Mouse (Mus musculus) forebrain, embryonic 15.5 days (tissue): Measurements from ENCODE around the gene Cstf3. TPM values are rescaled to one million over a fixed set of nuclear protein-coding genes. Genes with fewer than 3 reads are reported as not detected.
"Not testable (repeated sequence)": the region's sequence is repeated elsewhere in the genome, so short reads cannot be mapped to it uniquely, and the experiment has no call there.

Source experiments
- ATAC-seq: fragments of 200-750 bp; cut with Nextera tagmentation; replicated peaks from 2 replicates; pipeline ENCODE4 v1.8.0; 2017; ENCODE audit warnings: mild to moderate bottlenecking, moderate TSS enrichment, moderate library complexity
- H3K27ac ChIP-seq: fragments of 300-500 bp; sonication (generic); replicated peaks from 2 replicates; pipeline ENCODE4 v1.5.1; 2015; ENCODE audit warnings: mild to moderate bottlenecking, inconsistent platforms
- H3K27me3 ChIP-seq: fragments of 300-500 bp; sonication (generic); 2 replicates; pipeline ENCODE4 v1.6.1; 2015; ENCODE audit warnings: inconsistent platforms
- H3K36me3 ChIP-seq: fragments of 300-500 bp; sonication (generic); 2 replicates; pipeline ENCODE4 v1.6.1; 2015; ENCODE audit warnings: mild to moderate bottlenecking, inconsistent platforms
- H3K4me1 ChIP-seq: fragments of 300-500 bp; sonication (generic); 2 replicates; pipeline ENCODE4 v1.6.1; 2015; ENCODE audit warnings: inconsistent platforms
- H3K4me2 ChIP-seq: fragments of 300-500 bp; sonication (generic); replicated peaks from 2 replicates; pipeline ENCODE4 v1.6.1; 2015; ENCODE audit warnings: mild to moderate bottlenecking, inconsistent platforms
- H3K4me3 ChIP-seq: fragments of 300-500 bp; sonication (generic); 2 replicates; pipeline ENCODE4 v1.5.1; 2015; ENCODE audit warnings: mild to moderate bottlenecking, inconsistent platforms
- H3K9ac ChIP-seq: fragments of 300-500 bp; sonication (generic); replicated peaks from 2 replicates; pipeline ENCODE4 v1.6.1; 2015; ENCODE audit warnings: mild to moderate bottlenecking, inconsistent platforms
- H3K9me3 ChIP-seq: fragments of 300-500 bp; sonication (generic); 2 replicates; pipeline ENCODE4 v1.6.1; 2016; ENCODE audit warnings: inconsistent platforms
- WGBS: fragments of 180-500 bp; shearing (Covaris S2); methylation state at CpG from one replicate; pipeline ENCODE4 v1.1.7; 2015; ENCODE audit warnings: mixed read lengths; 5-methylcytosine and 5-hydroxymethylcytosine counted together
- polyA plus RNA-seq: library from polyadenylated mRNA; unstranded; fragments of >200 nt; fragmentation: Nextera tagmentation; extraction: Ambion mirVana; gene quantifications from 2 replicates; pipeline ENCODE4 v1.2.1, GENCODE M21; 2015

Gene Cstf3
- polyA plus RNA-seq: 102 and 109 TPM in 2 replicates

DNA sequence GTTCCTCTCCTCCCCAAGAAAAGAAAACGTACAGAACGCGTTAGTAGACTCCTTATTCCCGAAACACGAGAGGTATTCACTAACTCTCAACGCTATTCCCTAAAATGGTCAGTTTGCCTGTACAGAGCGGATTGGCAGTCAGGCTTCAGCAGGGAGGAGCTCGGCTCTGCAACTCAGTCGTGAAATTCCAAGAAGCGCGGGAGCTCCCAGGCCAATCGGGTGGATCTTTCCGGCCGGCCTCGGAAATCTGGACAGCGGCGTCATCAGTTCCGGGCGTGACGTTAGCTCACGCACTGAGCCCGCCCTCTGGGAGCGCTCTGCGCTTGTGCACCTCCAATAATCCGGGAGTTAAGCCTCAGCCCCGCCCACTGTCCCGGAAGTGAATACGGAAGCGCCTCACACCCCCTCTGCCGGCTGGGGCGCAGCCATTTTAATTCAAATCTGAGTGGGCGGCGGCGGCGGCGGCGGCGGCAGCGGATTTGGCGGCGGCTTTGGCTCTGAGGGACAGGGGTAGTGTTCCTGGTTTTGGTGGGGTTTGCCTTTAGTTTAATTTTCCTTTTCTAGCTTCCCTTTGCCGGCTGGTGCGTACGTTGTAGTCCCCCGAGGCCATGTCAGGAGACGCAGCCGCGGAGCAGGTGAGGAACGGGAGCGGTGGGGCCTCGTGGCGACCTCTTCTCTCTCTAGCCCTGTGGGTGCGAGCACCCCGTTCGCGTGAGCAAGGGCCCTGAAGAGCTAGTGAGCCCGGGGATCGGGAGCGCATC is at the start of gene Cstf3:
Cstf3 (plus strand) TSS at position 456 of the 761 bp plus-strand sequence.
- ATAC-seq: peak; percentile 100
- no peaks in the 10 kb centered on the region for H3K36me3 ChIP-seq
- no peaks in the 10 kb centered on the region for H3K9me3 ChIP-seq
- WGBS: under 1% methylated on average over 59 of the region's 59 CpGs
- H3K4me2 ChIP-seq: peak within 1 kb of the TSS; percentile 72
- H3K27me3 ChIP-seq: no peaks in the 10 kb centered on the region
- peak within 1 kb of the TSS; percentile 77 for H3K9ac ChIP-seq
- H3K4me3 ChIP-seq: peak within 1 kb of the TSS; percentile 68
- H3K27ac ChIP-seq: peak within 1 kb of the TSS; percentile 89
- peaks cover 36% of the 10 kb centered on the region for H3K4me1 ChIP-seq

DNA sequence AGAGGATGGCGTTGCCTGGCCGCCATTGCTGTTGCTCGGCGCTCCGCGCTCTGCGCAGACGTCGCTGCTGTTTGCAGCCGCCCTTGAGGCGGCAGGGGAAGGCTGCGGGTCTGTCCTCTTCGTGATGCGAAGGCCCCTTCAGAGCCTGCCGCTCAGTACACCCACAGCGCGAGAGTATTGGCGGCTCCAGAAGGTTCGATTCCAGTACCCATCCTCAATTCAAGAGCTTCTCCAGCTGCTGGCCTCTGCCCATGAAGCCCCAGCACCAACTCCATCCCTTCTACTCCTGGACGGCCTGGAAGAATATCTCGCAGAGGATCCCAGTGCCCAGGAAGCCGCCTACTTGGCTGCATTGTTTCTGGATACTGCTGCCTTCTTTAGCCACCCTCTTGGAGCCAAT is 33.6 kb upstream of the Cstf3 start:
- H3K27ac ChIP-seq, H3K9me3 ChIP-seq, H3K4me2 ChIP-seq, H3K36me3 ChIP-seq, H3K4me1 ChIP-seq, H3K27me3 ChIP-seq, H3K4me3 ChIP-seq, H3K9ac ChIP-seq, ATAC-seq: not testable (repeated sequence)
- WGBS: 93% methylated on average over 18 of the region's 22 CpGs

DNA sequence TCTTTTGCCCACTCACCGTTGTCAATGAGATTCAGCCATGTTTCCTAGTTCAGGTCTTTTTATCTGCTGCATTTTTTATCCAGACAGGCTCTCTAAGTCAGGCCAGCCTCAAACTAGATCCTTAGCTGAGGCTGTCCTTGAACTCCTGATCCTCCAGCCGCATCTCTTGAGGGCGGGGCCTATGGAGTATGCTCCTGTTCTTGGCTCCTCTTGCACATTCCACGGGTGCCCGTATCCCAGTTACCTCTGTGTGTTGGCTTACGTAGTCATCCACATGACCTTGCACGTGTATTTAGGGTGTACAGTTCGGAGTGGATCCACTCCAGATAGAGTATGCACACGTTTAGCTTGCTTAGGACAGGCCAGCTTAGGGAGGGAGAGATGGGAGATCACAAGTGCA is 32.6 kb upstream of the Cstf3 start:
- no peak for ATAC-seq
- no peak overlapping the region for H3K27ac ChIP-seq

DNA sequence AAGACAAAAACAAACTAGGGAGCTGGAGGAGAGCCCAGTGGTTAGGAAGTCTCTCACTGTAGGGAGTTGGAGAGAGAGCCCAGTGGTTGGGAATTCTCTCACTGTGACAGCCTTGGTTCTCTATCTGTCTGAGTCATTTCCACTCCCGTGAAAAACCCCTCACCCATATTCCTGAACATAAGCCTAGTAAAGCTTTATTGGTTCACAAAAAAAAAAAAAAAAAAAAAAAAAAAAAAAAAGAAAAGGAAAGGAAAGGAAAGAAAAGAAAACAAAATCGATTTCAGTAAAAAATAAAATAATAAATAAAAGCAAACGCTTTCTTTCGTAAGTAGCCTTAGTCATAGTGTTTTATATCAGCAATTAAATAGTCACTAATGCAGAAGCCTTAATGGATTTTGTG is 32.0 kb upstream of the Cstf3 start:
- 94% methylated on average over 4 of the region's 4 CpGs for WGBS
- Histone ChIP-seq H3K9me3 (no peaks in the 10 kb centered on the region), H3K27me3 (no peaks in the 10 kb centered on the region), H3K4me1 (no peaks in the 10 kb centered on the region), H3K27ac (no peak overlapping the region), H3K4me2 (no peak overlapping the region), H3K36me3 (no peaks in the 10 kb centered on the region), H3K4me3 (no peak overlapping the region), H3K9ac (no peak overlapping the region)
- ATAC-seq: no peak

More for the DNA sequence above, 32.6 kb upstream of the Cstf3 start:
- Histone ChIP-seq H3K27me3 (no peaks in the 10 kb centered on the region), H3K4me1 (no peaks in the 10 kb centered on the region), H3K4me3 (no peak overlapping the region), H3K9ac (no peak overlapping the region), H3K4me2 (no peak overlapping the region), H3K9me3 (no peaks in the 10 kb centered on the region), H3K36me3 (no peaks in the 10 kb centered on the region)
- WGBS: 92% methylated on average over 9 of the region's 9 CpGs

DNA sequence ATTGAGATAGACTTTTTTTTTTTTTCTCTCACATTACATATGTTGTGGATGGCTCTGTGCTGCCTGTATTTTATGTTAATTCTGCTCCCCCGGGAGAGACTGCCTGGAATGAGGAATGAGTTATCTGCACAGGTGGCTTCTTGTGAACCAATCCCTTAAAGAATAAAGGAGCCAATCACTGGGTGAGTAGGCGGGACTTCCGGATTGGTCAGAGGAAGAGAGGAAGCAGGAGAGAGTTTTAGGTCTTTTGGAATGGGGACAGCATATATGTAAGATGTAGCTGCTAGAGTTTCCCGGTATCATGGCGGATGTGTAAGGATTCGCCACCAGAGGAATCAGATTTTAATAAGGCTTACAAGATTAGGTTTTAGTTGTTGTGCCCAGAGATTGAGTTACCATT is 31.4 kb upstream of the Cstf3 start:
- no peak overlapping the region for H3K4me2 ChIP-seq
- no peaks in the 10 kb centered on the region for H3K9me3 ChIP-seq
- H3K4me3 ChIP-seq: no peak overlapping the region
- no peak for ATAC-seq
- H3K27ac ChIP-seq: no peak overlapping the region
- H3K9ac ChIP-seq: no peak overlapping the region
- no peaks in the 10 kb centered on the region for H3K27me3 ChIP-seq
- H3K36me3 ChIP-seq: no peaks in the 10 kb centered on the region
- H3K4me1 ChIP-seq: no peaks in the 10 kb centered on the region
- 64% methylated on average over 6 of the region's 6 CpGs for WGBS

DNA sequence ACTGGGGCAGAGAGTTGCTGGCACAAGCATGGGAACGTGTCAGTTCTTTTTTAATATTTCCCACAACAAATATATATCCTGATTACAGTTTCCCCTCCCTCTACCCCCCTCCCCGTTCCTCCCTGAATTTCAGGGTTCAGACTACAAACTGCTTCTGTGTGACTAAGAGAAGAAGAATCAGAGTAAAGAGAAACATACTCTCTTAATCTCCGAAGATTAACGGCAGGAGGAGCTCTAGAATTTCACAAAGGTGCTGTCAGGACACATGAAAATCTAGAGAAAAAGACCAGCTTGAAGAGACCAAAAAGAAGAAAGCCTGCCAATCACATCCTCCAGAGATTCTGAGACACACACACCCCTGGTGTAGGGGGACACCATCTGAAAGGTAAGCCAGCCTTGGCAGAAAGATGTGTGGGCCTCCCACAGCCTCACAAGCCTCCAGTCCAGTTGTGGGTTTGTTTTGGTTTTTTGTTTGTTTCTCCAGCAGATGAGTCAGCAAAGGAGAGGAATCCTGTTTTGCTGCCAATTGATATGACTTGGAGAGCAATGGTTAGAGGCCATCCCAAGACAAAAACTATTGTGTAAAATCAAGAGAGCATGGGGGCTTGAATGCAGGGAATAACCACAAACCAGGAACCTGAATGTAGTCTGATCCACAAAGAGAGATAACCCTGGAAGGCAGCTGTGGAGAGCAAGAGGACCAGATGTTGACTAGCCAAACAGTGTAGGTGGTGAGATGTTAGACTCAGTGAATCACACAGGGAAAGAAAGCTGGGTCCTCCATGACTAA is 30.5 kb upstream of the Cstf3 start:
- ATAC-seq: no peak
- H3K4me3 ChIP-seq: no peak overlapping the region
- no peaks in the 10 kb centered on the region for H3K4me1 ChIP-seq
- no peak overlapping the region for H3K9ac ChIP-seq
- H3K27ac ChIP-seq: no peak overlapping the region
- H3K27me3 ChIP-seq: no peaks in the 10 kb centered on the region
- H3K9me3 ChIP-seq: no peaks in the 10 kb centered on the region
- H3K4me2 ChIP-seq: no peak overlapping the region
- no peaks in the 10 kb centered on the region for H3K36me3 ChIP-seq
- 81% methylated on average over 4 of the region's 4 CpGs for WGBS

DNA sequence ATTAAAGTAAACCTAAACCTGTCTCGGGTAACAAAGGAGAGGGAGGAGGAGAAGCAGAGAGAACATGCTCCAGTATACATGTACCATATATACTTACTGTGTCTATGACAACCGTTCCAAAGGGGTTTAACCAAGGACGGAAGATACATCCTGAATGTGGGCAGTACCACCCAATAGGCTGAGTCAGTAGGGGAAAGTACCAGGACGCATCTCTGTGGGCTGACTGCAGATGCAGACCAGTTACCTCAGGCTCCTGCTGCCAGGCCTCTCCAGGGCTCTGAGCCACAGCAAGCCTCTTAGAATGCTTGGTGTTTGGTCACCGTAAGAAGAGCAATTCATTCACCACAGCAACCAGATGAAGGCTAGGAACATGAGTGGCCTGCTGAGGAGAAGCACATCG is 28.9 kb upstream of the Cstf3 start:
- H3K9ac ChIP-seq: no peak overlapping the region
- no peak for ATAC-seq
- WGBS: 96% methylated on average over 6 of the region's 6 CpGs
- no peak overlapping the region for H3K4me2 ChIP-seq
- H3K36me3 ChIP-seq: no peaks in the 10 kb centered on the region
- no peak overlapping the region for H3K27ac ChIP-seq
- H3K4me1 ChIP-seq: no peaks in the 10 kb centered on the region
- no peak overlapping the region for H3K4me3 ChIP-seq
- no peaks in the 10 kb centered on the region for H3K9me3 ChIP-seq
- no peaks in the 10 kb centered on the region for H3K27me3 ChIP-seq

DNA sequence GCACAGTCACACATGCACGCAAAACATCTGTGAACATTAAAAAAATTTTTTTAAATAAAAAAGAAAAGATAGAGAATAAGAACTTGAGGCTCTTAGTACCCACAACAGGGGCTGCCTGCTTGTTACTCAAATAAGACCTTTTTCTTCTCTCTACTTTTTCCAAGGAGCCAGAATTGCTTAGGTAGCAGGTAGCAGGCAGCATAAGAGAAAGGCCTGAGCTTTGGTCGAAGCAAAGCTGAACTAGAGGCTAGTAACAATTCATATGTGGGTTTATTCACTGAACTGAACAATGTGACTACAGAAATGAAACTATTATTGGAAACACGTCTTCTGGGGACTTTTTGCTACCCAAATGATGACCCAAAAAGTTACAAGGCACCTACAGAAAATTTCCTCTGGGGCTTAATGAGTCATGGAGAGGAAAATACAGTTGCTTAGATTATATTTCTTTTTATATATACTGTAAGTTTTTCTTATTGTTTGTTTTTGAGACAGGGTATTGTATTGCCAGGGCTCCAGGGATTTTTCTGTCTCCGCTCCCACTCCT is 28.3 kb upstream of the Cstf3 start:
- no peak overlapping the region for H3K4me3 ChIP-seq
- no peak for ATAC-seq
- H3K27ac ChIP-seq: no peak overlapping the region
- 84% methylated on average over 4 of the region's 4 CpGs for WGBS
- H3K27me3 ChIP-seq: no peaks in the 10 kb centered on the region
- H3K4me2 ChIP-seq: no peak overlapping the region
- no peak overlapping the region for H3K9ac ChIP-seq
- H3K9me3 ChIP-seq: no peaks in the 10 kb centered on the region
- H3K4me1 ChIP-seq: no peaks in the 10 kb centered on the region
- no peaks in the 10 kb centered on the region for H3K36me3 ChIP-seq

DNA sequence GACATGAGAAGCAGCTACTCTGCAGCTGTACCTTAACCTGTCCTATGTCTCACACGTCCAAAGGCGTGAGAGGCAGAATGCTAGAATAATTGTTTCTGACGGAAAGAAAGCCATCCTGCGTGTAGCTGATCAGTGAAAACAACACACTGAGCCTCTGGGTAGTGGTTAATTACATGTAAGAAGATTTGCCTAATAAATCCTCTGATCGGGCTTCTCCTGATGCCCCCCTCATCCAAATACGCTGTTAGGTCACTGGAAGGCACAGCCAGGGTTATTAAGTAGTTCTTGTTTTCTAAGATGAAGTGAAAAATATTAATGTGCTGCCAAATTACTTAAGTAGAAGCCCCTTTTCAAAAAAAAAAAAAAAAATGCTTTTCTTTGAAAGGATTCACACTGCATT is 18.3 kb upstream of the Cstf3 start:
- Histone ChIP-seq H3K36me3 (no peaks in the 10 kb centered on the region), H3K4me2 (no peak overlapping the region), H3K4me3 (no peak overlapping the region), H3K4me1 (peaks cover 6% of the 10 kb centered on the region; the same call in 1 of the 2 replicates), H3K27me3 (no peaks in the 10 kb centered on the region), H3K9ac (no peak overlapping the region), H3K27ac (no peak overlapping the region), H3K9me3 (no peaks in the 10 kb centered on the region)
- ATAC-seq: no peak
- 56% methylated on average over 6 of the region's 6 CpGs for WGBS

DNA sequence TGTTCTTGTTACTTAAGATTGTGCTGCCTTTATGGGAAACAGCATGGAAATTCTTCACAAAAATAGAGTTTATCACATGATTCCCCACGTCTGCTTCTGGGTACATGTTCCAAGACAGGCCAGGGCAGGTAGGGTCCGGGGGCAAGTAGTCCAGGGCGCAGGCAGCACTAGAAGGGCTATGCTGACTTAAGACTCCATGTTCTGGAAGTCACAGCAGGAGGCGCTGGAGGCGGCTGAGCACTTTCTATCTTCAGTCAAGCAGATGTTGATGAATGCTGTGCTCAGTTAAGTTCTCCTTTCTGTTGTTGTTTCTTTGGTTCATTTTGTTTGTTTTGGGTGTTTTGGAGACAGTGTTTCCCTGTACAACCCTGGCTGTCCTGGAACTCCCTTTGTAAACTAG is 14.1 kb upstream of the Cstf3 start:
- Histone ChIP-seq H3K9ac (no peak overlapping the region), H3K4me1 (peaks cover 6% of the 10 kb centered on the region; the same call in 1 of the 2 replicates), H3K4me2 (no peak overlapping the region), H3K9me3 (no peaks in the 10 kb centered on the region), H3K27ac (no peak overlapping the region), H3K4me3 (no peak overlapping the region), H3K36me3 (no peaks in the 10 kb centered on the region), H3K27me3 (no peaks in the 10 kb centered on the region)
- WGBS: 73% methylated on average over 5 of the region's 5 CpGs
- no peak for ATAC-seq

DNA sequence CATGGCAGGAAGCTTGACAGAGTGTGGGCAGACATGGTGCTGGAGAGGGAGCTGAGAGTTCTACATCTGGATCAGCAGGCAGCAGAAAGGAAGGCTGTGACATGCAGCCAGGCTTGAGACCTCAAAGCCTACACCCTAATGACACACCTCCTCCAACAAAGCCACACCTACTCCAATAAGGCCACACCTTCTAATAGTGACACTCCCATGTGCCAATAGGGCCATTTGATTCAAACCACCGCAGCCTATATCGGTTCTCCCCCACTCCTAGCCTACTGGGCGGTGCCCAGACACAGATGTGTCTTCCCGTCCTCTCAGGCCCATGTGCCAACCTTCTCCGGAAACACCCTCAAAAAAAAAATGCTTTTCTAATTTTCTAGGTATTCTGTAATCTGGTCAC is 12.3 kb upstream of the Cstf3 start:
- H3K4me3 ChIP-seq: no peak overlapping the region
- H3K9ac ChIP-seq: no peak overlapping the region
- H3K36me3 ChIP-seq: no peaks in the 10 kb centered on the region
- no peaks in the 10 kb centered on the region for H3K27me3 ChIP-seq
- 0 out of 2 replicates have a peak, but pooled peaks cover under 1% of the 10 kb centered on the region for H3K4me1 ChIP-seq
- 74% methylated on average over 5 of the region's 5 CpGs for WGBS
- H3K9me3 ChIP-seq: no peaks in the 10 kb centered on the region
- no peak for ATAC-seq
- no peak overlapping the region for H3K4me2 ChIP-seq
- H3K27ac ChIP-seq: no peak overlapping the region

DNA sequence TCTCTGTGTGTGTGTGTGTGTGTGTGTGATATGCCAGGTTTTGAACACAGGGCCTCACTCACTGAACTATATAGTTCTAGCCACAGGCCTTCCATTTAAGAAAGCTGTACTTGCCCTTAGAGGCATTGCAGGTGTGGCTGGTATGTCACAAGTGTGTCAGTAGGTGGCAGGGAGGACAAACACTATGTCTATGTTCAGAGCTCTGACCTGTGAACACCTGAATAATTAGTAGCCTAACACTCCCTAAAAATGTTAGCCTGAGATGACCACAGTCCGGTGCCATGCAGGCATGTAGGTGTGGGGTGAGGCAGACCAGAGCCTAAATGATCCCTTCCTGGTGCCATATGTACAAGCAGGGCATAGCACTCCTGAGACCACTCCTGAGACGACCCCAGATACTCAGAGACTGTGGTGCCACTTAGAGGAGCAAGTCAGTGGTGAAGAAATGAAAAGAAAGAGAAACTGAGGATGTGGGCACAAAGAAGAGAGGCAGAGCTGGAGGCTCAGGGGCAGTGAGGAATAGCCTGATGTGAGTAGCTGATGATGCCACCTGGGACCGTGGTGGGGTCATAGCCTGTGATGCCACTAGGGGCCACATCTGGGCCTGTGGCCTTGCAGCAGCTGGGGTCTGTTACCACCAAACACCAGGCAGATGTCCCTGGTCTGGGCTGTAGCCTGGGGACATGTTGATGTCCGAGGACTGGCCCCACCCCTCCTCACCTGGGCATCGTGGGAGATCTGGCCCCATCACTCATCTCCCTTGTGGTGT is 11.3 kb upstream of the Cstf3 start:
- Histone ChIP-seq H3K4me2 (no peak overlapping the region), H3K9ac (no peak overlapping the region), H3K4me1 (no peaks in the 10 kb centered on the region), H3K36me3 (no peaks in the 10 kb centered on the region), H3K9me3 (no peaks in the 10 kb centered on the region), H3K27ac (no peak overlapping the region), H3K4me3 (no peak overlapping the region), H3K27me3 (no peaks in the 10 kb centered on the region)
- ATAC-seq: no peak
- 78% methylated on average over 5 of the region's 5 CpGs for WGBS
